ENCODE assay signal across 20 mouse cellular contexts in the genomic region with DNA sequence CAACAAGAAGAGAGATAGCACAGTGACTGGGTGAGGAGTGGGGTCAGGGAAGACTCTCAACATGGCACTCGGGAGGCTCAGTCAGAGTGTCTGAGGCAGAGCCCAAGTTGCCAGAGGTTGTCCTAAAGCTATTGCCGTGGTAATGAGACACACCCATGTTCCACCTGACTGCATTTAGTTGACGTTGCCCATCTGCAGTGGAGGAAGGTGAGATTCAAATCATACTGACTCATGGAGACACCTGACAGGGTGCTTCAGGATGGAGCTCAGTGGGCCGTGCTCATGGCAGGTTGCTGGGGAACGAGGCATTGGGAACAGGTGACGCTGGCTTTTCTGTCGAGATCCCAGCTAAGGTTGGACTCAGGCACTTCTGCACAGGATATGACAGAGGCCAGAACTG. TPM values are rescaled to one million over a fixed set of nuclear protein-coding genes. Genes with fewer than 3 reads are reported as not detected.
DNase-seq lines count a peak whose midpoint lies in the region; ATAC-seq and TF ChIP-seq lines count a peak whose summit lies in the region.
"Had no signal": no experiment of that assay in that cellular context is flagged by ENCODE, and none has a peak within 500 bp of the region (broad histone marks: within the 10 kb centered on the region; RNA-seq: fewer than 3 reads in every experiment).

No protein-coding gene starts in this region.

- H3K4me2 ChIP-seq in kidney, embryonic 16.5 days (replicated peaks; ENCODE audit: low read depth, low read length): no peak overlapping the region
- H3K4me2 ChIP-seq in kidney, embryonic 15.5 days: no peak overlapping the region
- H3K4me2 ChIP-seq: embryonic facial prominence, embryonic 13.5 days; forebrain, embryonic 15.5 days; hindbrain, embryonic 13.5 days had no signal

- H3K9me3 ChIP-seq in kidney, embryonic 16.5 days (ENCODE audit: low read length): no peaks in the 10 kb centered on the region
- H3K9me3 ChIP-seq in kidney, embryonic 15.5 days (replicated peaks): no peaks in the 10 kb centered on the region
- H3K9me3 ChIP-seq: embryonic facial prominence, embryonic 13.5 days; forebrain, embryonic 15.5 days; heart, embryonic 10.5 days; hindbrain, embryonic 13.5 days had no signal

- no peaks in the 10 kb centered on the region for H3K27me3 ChIP-seq in kidney, embryonic 16.5 days (ENCODE audit: insufficient read depth, low read length)
- H3K27me3 ChIP-seq in kidney, embryonic 15.5 days: no peaks in the 10 kb centered on the region
- no peaks in the 10 kb centered on the region for H3K27me3 ChIP-seq in small intestine, adult 2 months (ENCODE audit: control insufficient read depth, insufficient read depth, low read length)
- H3K27me3 ChIP-seq: embryonic facial prominence, embryonic 13.5 days; forebrain, embryonic 15.5 days; hindbrain, embryonic 13.5 days had no signal

- H3K4me3 ChIP-seq in kidney, embryonic 16.5 days (ENCODE audit: low read length): no peak overlapping the region
- H3K4me3 ChIP-seq in kidney, embryonic 15.5 days (replicated peaks): no peak overlapping the region
- H3K4me3 ChIP-seq in small intestine, adult 2 months (ENCODE audit: low read depth, low read length): no peak overlapping the region
- H3K4me3 ChIP-seq: embryonic facial prominence, embryonic 13.5 days; forebrain, embryonic 15.5 days; heart, embryonic 10.5 days; hindbrain, embryonic 13.5 days had no signal

- H3K9ac ChIP-seq in kidney, embryonic 16.5 days (replicated peaks; ENCODE audit: low read length): no peak overlapping the region
- no peak overlapping the region for H3K9ac ChIP-seq in kidney, embryonic 15.5 days
- H3K9ac ChIP-seq: embryonic facial prominence, embryonic 13.5 days; forebrain, embryonic 15.5 days; hindbrain, embryonic 13.5 days had no signal

- no peaks in the 10 kb centered on the region for H3K36me3 ChIP-seq in kidney, embryonic 16.5 days (ENCODE audit: insufficient read depth, low read length)
- no peaks in the 10 kb centered on the region for H3K36me3 ChIP-seq in kidney, embryonic 15.5 days
- H3K36me3 ChIP-seq in small intestine, adult 2 months (ENCODE audit: control insufficient read depth, insufficient read depth, low read length): no peaks in the 10 kb centered on the region
- H3K36me3 ChIP-seq: embryonic facial prominence, embryonic 13.5 days; forebrain, embryonic 15.5 days; heart, embryonic 10.5 days; hindbrain, embryonic 13.5 days had no signal

- peak; percentile 32 for DNase-seq in urinary bladder, postnatal 14 days (ENCODE audit: low spot score)
- DNase-seq in urinary bladder, adult 2 months (ENCODE audit: low spot score): no peak
- DNase-seq in right cerebral cortex, postnatal 4 days: no peak
- DNase-seq: adrenal gland, postnatal 10 days; cerebellum, adult 11 months; cerebellum, adult 8-10 months; cerebellum, postnatal 25 days; gastrocnemius, postnatal 36 days; heart, adult 11 months; heart, postnatal 10 days had no signal

- H3K27ac ChIP-seq in kidney, embryonic 16.5 days (ENCODE audit: low read length): no peak overlapping the region
- no peak overlapping the region for H3K27ac ChIP-seq in kidney, embryonic 15.5 days
- H3K27ac ChIP-seq in small intestine, adult 2 months (ENCODE audit: insufficient read depth, low read depth, low read length): 0 out of 2 replicates have a peak overlapping the region, but pooled peaks have one; percentile 12
- H3K27ac ChIP-seq: embryonic facial prominence, embryonic 13.5 days; forebrain, embryonic 15.5 days; heart, embryonic 10.5 days; hindbrain, embryonic 13.5 days had no signal

- TF ChIP-seq CTCF in small intestine, adult 2 months (IDR thresholded peaks at IDR 0.05; ENCODE audit: extremely low read depth, insufficient read length, insufficient replicate concordance, low read depth, low read length): no peak

- 67% methylated on average over 7 of the region's 7 CpGs for WGBS in kidney, embryonic 16.5 days
- WGBS in kidney, embryonic 15.5 days: 69% methylated on average over 7 of the region's 7 CpGs
- WGBS in small intestine, adult 2 months: 39% methylated on average over 7 of the region's 7 CpGs

- peaks cover 11% of the 10 kb centered on the region for H3K4me1 ChIP-seq in kidney, embryonic 16.5 days (ENCODE audit: insufficient read depth, low read length)
- H3K4me1 ChIP-seq in kidney, embryonic 15.5 days: peaks cover 24% of the 10 kb centered on the region
- peaks cover 14% of the 10 kb centered on the region; the same call in 1 of the 2 replicates for H3K4me1 ChIP-seq in small intestine, adult 2 months (ENCODE audit: control insufficient read depth, insufficient read depth, insufficient read length, low read length)

- TF ChIP-seq POLR2A in small intestine, adult 2 months (IDR thresholded peaks at IDR 0.05; ENCODE audit: low read depth, low read length): no peak

- peak; percentile 39; the same call in 1 of the 2 replicates for ATAC-seq in kidney, embryonic 16.5 days (ENCODE audit: low FRiP score, low TSS enrichment)
- ATAC-seq in kidney, embryonic 15.5 days (replicated peaks; ENCODE audit: low FRiP score): no peak
- no peak for ATAC-seq in monocyte, adult 5-6 weeks (replicated peaks; ENCODE audit: insufficient number of reproducible peaks, low FRiP score, low TSS enrichment, poor library complexity, severe bottlenecking)
- no peak for ATAC-seq in erythroblast, adult 5-6 weeks (replicated peaks; ENCODE audit: low FRiP score, poor library complexity, severe bottlenecking)
- ATAC-seq: forebrain, embryonic 15.5 days had no signal

RNA-seq across cellular contexts. Expression of a gene that starts 9.9 kb away (rescaled TPM):
- 41.2 and 42.0 TPM in 2 replicates for polyA plus RNA-seq in kidney, embryonic 16.5 days (2015; fragmentation: Nextera tagmentation; extraction: Ambion mirVana)
- polyA plus RNA-seq in kidney, embryonic 15.5 days (2015; fragmentation: Nextera tagmentation; extraction: Ambion mirVana): 32.8 and 34.5 TPM in 2 replicates
- 49.2 and 52.9 TPM in 2 replicates for polyA plus RNA-seq in urinary bladder, adult 2 months (2012; rRNA removed)
- 17.6 and 24.4 TPM in 2 replicates for polyA plus RNA-seq in small intestine, adult 2 months (2012; rRNA removed)
- total RNA-seq in monocyte, adult 5-6 weeks (2017): 5.6 to 8.8 TPM (median 8.5 TPM) in 3 replicates
- total RNA-seq in erythroblast, adult 5-6 weeks (2015; ENCODE audit: low replicate concordance): not detected in 2 replicates
- 0.68 and 1.5 TPM in 2 replicates for total RNA-seq in erythroblast, adult 5-6 weeks (2017; ENCODE audit: low replicate concordance)
- polyA plus RNA-seq: C2C12 had no signal
